Mouse (Mus musculus): ENCODE measurements around the gene Myo19. TPM values are rescaled to one million over a fixed set of nuclear protein-coding genes. Genes with fewer than 3 reads are reported as not detected.
"Not testable (repeated sequence)": the region's sequence is repeated elsewhere in the genome, so short reads cannot be mapped to it uniquely, and the experiment has no call there.

Gene Myo19
- polyA plus RNA-seq, 1 experiment from 2014 or later: 5.7 TPM

GRCm38 (mm10) chr11:84871548-84872069, 8.3 kb upstream of the Myo19 start:
- Histone ChIP-seq H3K9me3 (ENCODE audit: control insufficient read depth, low read length) (no peaks in the 10 kb centered on the region), H3K4me3 (ENCODE audit: low read depth, low read length) (peak overlapping the region; percentile 91), H3K36me3 (ENCODE audit: control insufficient read depth, insufficient read depth, low read length) (no peaks in the 10 kb centered on the region), H3K27ac (replicated peaks) (peak overlapping the region; percentile 100), H3K27me3 (ENCODE audit: control insufficient read depth, insufficient read depth, low read length) (no peaks in the 10 kb centered on the region), H3K4me2 (replicated peaks; ENCODE audit: low read depth) (peak overlapping the region; percentile 70), H3K4me1 (replicated peaks; ENCODE audit: control insufficient read depth, insufficient read depth) (no peaks in the 10 kb centered on the region), H3K9ac (ENCODE audit: low read length) (peak overlapping the region; percentile 95)
- no peak for DNase-seq (ENCODE audit: low spot score)
- TF ChIP-seq CTCF (IDR thresholded peaks at IDR 0.05; ENCODE audit: low read depth): no peak
- TF ChIP-seq EP300 (optimal IDR thresholded peaks at IDR 0.05): no peak
- no peak for ATAC-seq (ENCODE audit: low FRiP score, low TSS enrichment)
- 62% methylated on average over 4 of the region's 4 CpGs for WGBS

- 85% methylated on average over 1 of the region's 1 CpGs for WGBS
- Histone ChIP-seq H3K4me1 (replicated peaks; ENCODE audit: control insufficient read depth, insufficient read depth) (no peaks in the 10 kb centered on the region), H3K4me3 (ENCODE audit: low read depth, low read length) (no peak overlapping the region), H3K27me3 (ENCODE audit: control insufficient read depth, insufficient read depth, low read length) (no peaks in the 10 kb centered on the region), H3K9ac (ENCODE audit: low read length) (no peak overlapping the region), H3K36me3 (ENCODE audit: control insufficient read depth, insufficient read depth, low read length) (no peaks in the 10 kb centered on the region), H3K4me2 (replicated peaks; ENCODE audit: low read depth) (no peak overlapping the region), H3K27ac (replicated peaks) (no peak overlapping the region), H3K9me3 (ENCODE audit: control insufficient read depth, low read length) (no peaks in the 10 kb centered on the region)
- DNase-seq (ENCODE audit: low spot score): no peak
- peak; percentile 31 for TF ChIP-seq CTCF (IDR thresholded peaks at IDR 0.05; ENCODE audit: low read depth)
- no peak for TF ChIP-seq EP300 (optimal IDR thresholded peaks at IDR 0.05)
- no peak for ATAC-seq (ENCODE audit: low FRiP score, low TSS enrichment)
These were observed 6.7 kb upstream of the Myo19 start for GRCm38 (mm10) chr11:84873042-84873833.

- H3K4me2 ChIP-seq (replicated peaks; ENCODE audit: low read depth); H3K36me3 ChIP-seq (ENCODE audit: control insufficient read depth, insufficient read depth, low read length); ATAC-seq (ENCODE audit: low FRiP score, low TSS enrichment); H3K9me3 ChIP-seq (ENCODE audit: control insufficient read depth, low read length); H3K27ac ChIP-seq (replicated peaks); H3K4me3 ChIP-seq (ENCODE audit: low read depth, low read length); DNase-seq (ENCODE audit: low spot score); H3K27me3 ChIP-seq (ENCODE audit: control insufficient read depth, insufficient read depth, low read length); H3K4me1 ChIP-seq (replicated peaks; ENCODE audit: control insufficient read depth, insufficient read depth); H3K9ac ChIP-seq (ENCODE audit: low read length): not testable (repeated sequence)
- WGBS: no CpG with 5 or more reads among the region's 1 CpGs
These were observed 3.9 kb upstream of the Myo19 start for GRCm38 (mm10) chr11:84876020-84876419.

GRCm38 (mm10) chr11:84879007-84879771, 759 bp upstream of the Myo19 start:
- H3K4me2 ChIP-seq (replicated peaks; ENCODE audit: low read depth): peak overlapping the region; percentile 93
- H3K27ac ChIP-seq (replicated peaks): peak overlapping the region; percentile 92
- no peak for ATAC-seq (ENCODE audit: low FRiP score, low TSS enrichment)
- H3K4me1 ChIP-seq (replicated peaks; ENCODE audit: control insufficient read depth, insufficient read depth): no peaks in the 10 kb centered on the region; the same call in none of the 2 replicates
- H3K36me3 ChIP-seq (ENCODE audit: control insufficient read depth, insufficient read depth, low read length): peaks cover 4% of the 10 kb centered on the region; the same call in 1 of the 2 replicates
- TF ChIP-seq CTCF (IDR thresholded peaks at IDR 0.05; ENCODE audit: low read depth) (no peak), EP300 (optimal IDR thresholded peaks at IDR 0.05) (no peak)
- DNase-seq (ENCODE audit: low spot score): no peak
- 13% methylated on average over 7 of the region's 7 CpGs for WGBS
- no peaks in the 10 kb centered on the region for H3K9me3 ChIP-seq (ENCODE audit: control insufficient read depth, low read length)
- peak overlapping the region; percentile 81 for H3K9ac ChIP-seq (ENCODE audit: low read length)
- no peaks in the 10 kb centered on the region for H3K27me3 ChIP-seq (ENCODE audit: control insufficient read depth, insufficient read depth, low read length)
- H3K4me3 ChIP-seq (ENCODE audit: low read depth, low read length): peak overlapping the region; percentile 84

- peaks cover 9% of the 10 kb centered on the region; the same call in 1 of the 2 replicates for H3K36me3 ChIP-seq (ENCODE audit: control insufficient read depth, insufficient read depth, low read length)
- ATAC-seq (ENCODE audit: low FRiP score, low TSS enrichment) (peak; percentile 78), DNase-seq (ENCODE audit: low spot score) (peak; percentile 77)
- peak overlapping the region; percentile 93 for H3K4me2 ChIP-seq (replicated peaks; ENCODE audit: low read depth)
- H3K27ac ChIP-seq (replicated peaks): peak overlapping the region; percentile 92
- WGBS: under 1% methylated on average over 23 of the region's 24 CpGs
- no peaks in the 10 kb centered on the region for H3K27me3 ChIP-seq (ENCODE audit: control insufficient read depth, insufficient read depth, low read length)
- no peaks in the 10 kb centered on the region; the same call in none of the 2 replicates for H3K4me1 ChIP-seq (replicated peaks; ENCODE audit: control insufficient read depth, insufficient read depth)
- H3K4me3 ChIP-seq (ENCODE audit: low read depth, low read length): peak overlapping the region; percentile 84
- H3K9ac ChIP-seq (ENCODE audit: low read length): peak overlapping the region; percentile 81
- TF ChIP-seq CTCF (IDR thresholded peaks at IDR 0.05; ENCODE audit: low read depth) (peak; percentile 63), EP300 (optimal IDR thresholded peaks at IDR 0.05) (no peak)
- no peaks in the 10 kb centered on the region for H3K9me3 ChIP-seq (ENCODE audit: control insufficient read depth, low read length)
These were observed 565 bp downstream of the Myo19 start for GRCm38 (mm10) chr11:84880465-84880961.
